8 mouse cellular contexts compared by ENCODE assay signal in the genomic region with DNA sequence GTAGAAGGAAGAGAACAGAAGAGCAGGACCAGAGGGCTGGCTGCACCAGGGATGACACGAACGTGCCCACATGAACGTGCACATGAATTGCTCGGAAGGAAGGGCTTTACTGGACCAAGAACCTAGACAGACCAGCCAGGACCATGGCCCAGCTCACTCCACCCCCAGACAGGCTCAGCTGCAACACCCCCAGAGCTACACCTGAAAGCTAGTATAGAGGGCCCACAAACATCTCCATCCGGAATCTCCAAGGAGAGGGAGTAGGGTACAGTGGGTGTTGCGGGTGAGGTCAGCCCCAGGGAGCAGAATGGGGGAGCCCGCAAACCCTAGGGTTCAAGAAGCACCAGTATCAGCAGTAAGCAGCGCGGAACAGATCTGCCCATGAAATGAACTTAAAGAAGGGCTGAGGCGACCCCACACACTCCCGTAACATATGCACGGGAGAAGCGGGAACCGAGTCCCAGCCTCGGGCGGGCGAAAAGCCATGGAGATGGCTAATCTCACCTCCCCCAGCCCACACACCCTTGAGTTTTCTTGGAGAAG. TPM values are rescaled to one million over a fixed set of nuclear protein-coding genes. Genes with fewer than 3 reads are reported as not detected.
A peak's percentile ranks its signal among the peaks of the same experiment; 100 is the strongest.
DNase-seq lines count a peak whose midpoint lies in the region; ATAC-seq and TF ChIP-seq lines count a peak whose summit lies in the region.

No protein-coding gene starts in this region.

- intact Hi-C loops in left cerebral cortex, adult 2 months (cut with DNase I), result loop anchor here (1.0 kb wide), 1 partner anchor 30 kb away; no protein-coding TSS in a partner anchor

- H3K4me1 ChIP-seq in embryonic fibroblast, embryonic 13.5 days (ENCODE audit: control insufficient read depth, insufficient read depth, low read length), result peaks cover 10% of the 10 kb centered on the region
- peaks cover 46% of the 10 kb centered on the region for H3K4me1 ChIP-seq in intestine, embryonic 15.5 days (replicated peaks)

- H3K9ac ChIP-seq in intestine, embryonic 15.5 days, result peak overlapping the region; percentile 83

- WGBS in intestine, embryonic 15.5 days, result 32% methylated on average over 17 of the region's 17 CpGs

- ATAC-seq in intestine, embryonic 15.5 days, result no peak

- H3K4me2 ChIP-seq in intestine, embryonic 15.5 days (replicated peaks), result peak overlapping the region; percentile 98
- peak overlapping the region; percentile 88 for H3K4me2 ChIP-seq in myocyte (ENCODE audit: low read depth)

- 0 out of 2 replicates have a peak, but pooled peaks have one; percentile 10 for TF ChIP-seq POLR2A in embryonic fibroblast, embryonic 13.5 days (IDR thresholded peaks at IDR 0.05; ENCODE audit: low read depth, low read length)
- no peak for TF ChIP-seq POLR2A in myocyte (IDR thresholded peaks at IDR 0.05; ENCODE audit: insufficient read length, low read depth)

- peak overlapping the region; percentile 79 for H3ac ChIP-seq in myocyte (ENCODE audit: control insufficient read depth, insufficient read length)

- no peak for DNase-seq in left cerebral cortex, adult 2 months (ENCODE audit: extremely low spot score in 1 of 2, low spot score in 2 of 2)
- no peak for DNase-seq in left cerebral cortex, adult 18-20 months (ENCODE audit: low spot score in 2 of 2)
- DNase-seq in embryo, embryonic 10 days (ENCODE audit: low spot score), result no peak
- no peak for DNase-seq in left cerebral cortex, adult 11 months (ENCODE audit: low spot score)
- no peak for DNase-seq in embryo, embryonic 11 days

- peak overlapping the region; percentile 63 for H3K27ac ChIP-seq in left cerebral cortex, adult 2 months
- no peak overlapping the region for H3K27ac ChIP-seq in embryonic fibroblast, embryonic 13.5 days (ENCODE audit: insufficient read depth, low read length)
- H3K27ac ChIP-seq in intestine, embryonic 15.5 days, result no peak overlapping the region

- H3K9me3 ChIP-seq in intestine, embryonic 15.5 days, result no peaks in the 10 kb centered on the region

- H3K36me3 ChIP-seq in intestine, embryonic 15.5 days, result no peaks in the 10 kb centered on the region
- H3K36me3 ChIP-seq in myocyte (ENCODE audit: control insufficient read depth, insufficient read depth), result no peaks in the 10 kb centered on the region

- H3K79me2 ChIP-seq in myocyte (ENCODE audit: control insufficient read depth, insufficient read depth), result peaks cover 19% of the 10 kb centered on the region

- TF ChIP-seq CTCF in left cerebral cortex, adult 2 months (IDR thresholded peaks at IDR 0.05), result no peak
- TF ChIP-seq CTCF in embryonic fibroblast, embryonic 13.5 days (IDR thresholded peaks at IDR 0.05; ENCODE audit: borderline replicate concordance, insufficient read depth, low read length), result no peak

- peak overlapping the region; percentile 58 for H3K4me3 ChIP-seq in left cerebral cortex, adult 2 months
- H3K4me3 ChIP-seq in embryonic fibroblast, embryonic 13.5 days (ENCODE audit: insufficient read depth, low read length), result peak overlapping the region; percentile 57
- peak overlapping the region; percentile 81 for H3K4me3 ChIP-seq in intestine, embryonic 15.5 days (replicated peaks)
- H3K4me3 ChIP-seq in myocyte, result peak overlapping the region; percentile 39

- H3K27me3 ChIP-seq in intestine, embryonic 15.5 days (replicated peaks), result 0 out of 2 replicates have a peak, but pooled peaks cover 5% of the 10 kb centered on the region
- H3K27me3 ChIP-seq in myocyte (ENCODE audit: control insufficient read depth, insufficient read depth, insufficient read length), result no peaks in the 10 kb centered on the region

TF ChIP-seq in myocyte, 11 proteins besides CTCF, POLR2A, EP300 and RAD21:
- TF ChIP-seq SRF (IDR thresholded peaks at IDR 0.05; ENCODE audit: control insufficient read depth, insufficient read length, low read depth), result no peak
- TF ChIP-seq TCF3 (IDR thresholded peaks at IDR 0.05; ENCODE audit: insufficient read length, low read depth), result no peak
- TF ChIP-seq MYOD1 (IDR thresholded peaks at IDR 0.05; ENCODE audit: control insufficient read depth in 1 of 3, insufficient read length in 2 of 3, low read depth in 2 of 3), result no peak
- no peak for TF ChIP-seq TCF12 (IDR thresholded peaks at IDR 0.05; ENCODE audit: insufficient read depth, poor library complexity, severe bottlenecking)
- TF ChIP-seq REST (IDR thresholded peaks at IDR 0.05; ENCODE audit: insufficient read depth, insufficient read length), result no peak
- TF ChIP-seq USF1 (IDR thresholded peaks at IDR 0.05; ENCODE audit: low read depth), result no peak
- no peak for TF ChIP-seq POLR2AphosphoS2 (IDR thresholded peaks at IDR 0.05; ENCODE audit: insufficient read length, low read depth)
- TF ChIP-seq CEBPB (IDR thresholded peaks at IDR 0.05; ENCODE audit: insufficient read depth, poor library complexity, severe bottlenecking), result no peak
- TF ChIP-seq E2F4 (IDR thresholded peaks at IDR 0.05; ENCODE audit: insufficient read depth), result no peak
- no peak for TF ChIP-seq MAX (IDR thresholded peaks at IDR 0.05; ENCODE audit: low read depth)
- no peak for TF ChIP-seq MYOG (IDR thresholded peaks at IDR 0.05; ENCODE audit: control insufficient read depth in 1 of 3, insufficient read depth in 1 of 3, insufficient read length in 2 of 3, low read depth in 2 of 3)

RNA-seq across cellular contexts. Expression of a gene that starts 1.4 kb away (rescaled TPM):
- total RNA-seq in left cerebral cortex, adult 2 months (2021), result 10 to 100 TPM; 64.5 to 75.9 TPM
- total RNA-seq in left cerebral cortex, adult 18-20 months (2021), result 10 to 100 TPM; 69.8 to 81.1 TPM
- 21.1 and 23.1 TPM in 2 replicates for polyA plus RNA-seq in embryonic fibroblast, embryonic 13.5 days (2011; ENCODE audit: insufficient read length, low read depth, missing spikeins)
- polyA plus RNA-seq in intestine, embryonic 15.5 days (2015; fragmentation: Nextera tagmentation; extraction: Ambion mirVana), result 14.4 and 16.9 TPM in 2 replicates
- polyA plus RNA-seq in myocyte (2012; fragmentation: generic; extraction: Trizol), result 15.0 TPM
